Mouse (Mus musculus): ENCODE data around the gene B830017H08Rik. TPM values are rescaled to one million over a fixed set of nuclear protein-coding genes. Genes with fewer than 3 reads are reported as not detected.

The B830017H08Rik gene
- not detected in 2 replicates for polyA plus RNA-seq (2015; fragmentation: Nextera tagmentation; extraction: Ambion mirVana)

DNA sequence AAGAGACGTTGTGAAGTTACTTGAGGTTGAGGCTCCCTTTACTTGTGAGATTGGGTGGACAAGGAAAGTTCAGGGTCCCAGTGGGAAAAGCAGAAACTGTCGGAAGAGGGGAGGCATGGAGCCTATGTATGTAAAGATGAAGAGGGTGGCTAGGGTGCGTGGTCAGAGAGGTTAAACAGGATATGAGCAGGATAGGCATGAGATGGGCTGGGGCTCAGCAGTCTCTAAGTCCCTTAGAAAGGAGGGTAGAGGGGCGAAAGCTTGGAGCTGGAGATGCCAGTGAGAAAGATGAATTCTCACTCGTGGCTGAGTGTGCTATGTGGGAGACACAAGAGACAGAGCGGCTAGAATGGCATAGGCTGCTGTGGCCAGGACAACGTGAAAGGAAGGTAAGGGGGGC lies at the start of gene B830017H08Rik:
B830017H08Rik (plus strand) TSS at position 301 of the 400 bp plus-strand sequence.
- H3K27me3 ChIP-seq (ENCODE audit: control insufficient read depth, insufficient read depth, low read depth, low read length): peaks cover 60% of the 10 kb centered on the region
- no peak for ATAC-seq (ENCODE audit: low read depth)
- H3K27ac ChIP-seq (ENCODE audit: low read length): no peak within 1 kb of the TSS
- H3K4me1 ChIP-seq (replicated peaks; ENCODE audit: control insufficient read depth, insufficient read depth, low read length): peaks cover 5% of the 10 kb centered on the region
- no peaks in the 10 kb centered on the region for H3K9me3 ChIP-seq (ENCODE audit: control insufficient read depth, low read length)
- peak within 1 kb of the TSS; percentile 61 for H3K4me3 ChIP-seq (ENCODE audit: low read length)
- 27% methylated on average over 7 of the region's 7 CpGs for WGBS
- peak within 1 kb of the TSS; percentile 98 for H3K4me2 ChIP-seq (ENCODE audit: low read depth, low read length)
- H3K36me3 ChIP-seq (ENCODE audit: control insufficient read depth, insufficient read depth, low read length): no peaks in the 10 kb centered on the region
- peak within 1 kb of the TSS; percentile 64 for H3K9ac ChIP-seq (ENCODE audit: low read length)

DNA sequence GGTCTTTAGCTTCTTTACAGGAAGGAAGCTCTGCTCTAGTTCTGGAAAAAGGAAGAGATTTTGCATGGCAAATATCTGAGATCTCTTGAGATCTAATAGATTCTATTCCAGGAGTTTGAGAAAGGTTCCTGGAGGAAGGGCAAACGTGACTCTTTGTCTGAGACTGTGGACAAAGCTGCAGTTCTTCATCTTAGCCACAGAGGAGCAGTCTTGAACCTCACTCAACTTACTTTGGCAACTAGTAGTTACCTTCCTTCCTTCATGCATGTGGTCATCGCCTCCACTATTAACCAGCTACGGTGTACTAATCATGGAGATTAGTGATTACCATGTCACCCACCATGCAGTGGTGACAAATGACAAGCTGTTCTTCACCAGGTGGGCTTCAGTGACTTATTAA lies 47.6 kb upstream of the B830017H08Rik start:
- ATAC-seq (ENCODE audit: low read depth): no peak; the same call in 1 of the 2 replicates
- Histone ChIP-seq H3K27me3 (ENCODE audit: control insufficient read depth, insufficient read depth, low read depth, low read length) (no peaks in the 10 kb centered on the region), H3K36me3 (ENCODE audit: control insufficient read depth, insufficient read depth, low read length) (peaks cover 29% of the 10 kb centered on the region), H3K9ac (ENCODE audit: low read length) (no peak overlapping the region), H3K4me3 (ENCODE audit: low read length) (no peak overlapping the region), H3K4me2 (ENCODE audit: low read depth, low read length) (no peak overlapping the region), H3K4me1 (replicated peaks; ENCODE audit: control insufficient read depth, insufficient read depth, low read length) (no peaks in the 10 kb centered on the region), H3K9me3 (ENCODE audit: control insufficient read depth, low read length) (no peaks in the 10 kb centered on the region), H3K27ac (ENCODE audit: low read length) (no peak overlapping the region)
- whole genome bisulfite sequencing: 57% methylated on average over 3 of the region's 3 CpGs

DNA sequence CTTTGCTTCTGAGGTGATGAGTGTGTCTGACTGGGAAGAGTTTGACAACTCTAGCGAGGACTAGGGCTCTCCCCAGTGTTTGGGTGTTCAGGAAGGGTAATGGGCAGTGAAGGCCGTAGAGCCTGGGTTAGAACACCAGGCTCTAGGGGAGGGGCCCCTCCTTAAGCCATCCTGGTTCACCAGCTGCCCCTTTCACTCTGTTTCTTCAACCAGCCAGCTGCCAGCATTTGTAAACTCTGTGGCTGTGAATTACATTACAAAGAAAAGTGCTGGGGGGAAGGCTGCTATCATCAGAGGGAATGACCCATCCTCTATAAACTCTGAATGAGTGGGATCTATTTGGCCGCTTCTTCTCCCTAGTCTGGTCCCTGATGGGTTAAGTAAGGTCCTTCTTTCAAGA lies 40.2 kb upstream of the B830017H08Rik start:
- Histone ChIP-seq H3K4me2 (ENCODE audit: low read depth, low read length) (no peak overlapping the region), H3K27me3 (ENCODE audit: control insufficient read depth, insufficient read depth, low read depth, low read length) (no peaks in the 10 kb centered on the region), H3K36me3 (ENCODE audit: control insufficient read depth, insufficient read depth, low read length) (peaks cover 11% of the 10 kb centered on the region), H3K4me1 (replicated peaks; ENCODE audit: control insufficient read depth, insufficient read depth, low read length) (peaks cover 22% of the 10 kb centered on the region), H3K9me3 (ENCODE audit: control insufficient read depth, low read length) (no peaks in the 10 kb centered on the region), H3K4me3 (ENCODE audit: low read length) (no peak overlapping the region), H3K27ac (ENCODE audit: low read length) (no peak overlapping the region), H3K9ac (ENCODE audit: low read length) (no peak overlapping the region)
- ATAC-seq (ENCODE audit: low read depth): no peak
- WGBS: 73% methylated on average over 3 of the region's 3 CpGs

DNA sequence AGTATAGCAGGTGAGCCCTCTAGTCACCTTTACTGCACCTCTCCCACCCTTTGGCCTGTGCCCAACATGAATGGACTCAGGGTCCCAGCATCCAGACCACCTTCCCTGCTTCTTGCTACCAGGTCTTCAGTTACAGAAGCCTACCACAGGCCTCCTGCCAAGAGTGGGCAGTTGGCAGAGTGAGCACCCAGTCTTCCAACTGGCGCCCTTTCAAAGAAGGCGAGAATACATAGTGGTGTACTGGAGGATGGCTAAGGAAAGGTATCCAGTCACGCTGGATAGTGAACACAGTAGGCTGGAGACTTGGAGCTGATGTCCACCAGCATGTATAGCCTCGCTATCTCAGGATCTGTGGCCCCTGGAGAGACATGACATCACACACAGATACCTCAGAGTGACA lies 38.9 kb upstream of the B830017H08Rik start:
- H3K4me2 ChIP-seq (ENCODE audit: low read depth, low read length): no peak overlapping the region
- 88% methylated on average over 4 of the region's 4 CpGs for WGBS
- H3K9ac ChIP-seq (ENCODE audit: low read length): no peak overlapping the region
- H3K27ac ChIP-seq (ENCODE audit: low read length): no peak overlapping the region
- H3K36me3 ChIP-seq (ENCODE audit: control insufficient read depth, insufficient read depth, low read length): peaks cover 10% of the 10 kb centered on the region
- no peak overlapping the region for H3K4me3 ChIP-seq (ENCODE audit: low read length)
- peaks cover 26% of the 10 kb centered on the region for H3K4me1 ChIP-seq (replicated peaks; ENCODE audit: control insufficient read depth, insufficient read depth, low read length)
- no peak for ATAC-seq (ENCODE audit: low read depth)
- H3K9me3 ChIP-seq (ENCODE audit: control insufficient read depth, low read length): no peaks in the 10 kb centered on the region
- H3K27me3 ChIP-seq (ENCODE audit: control insufficient read depth, insufficient read depth, low read depth, low read length): peaks cover 2% of the 10 kb centered on the region; the same call in 1 of the 2 replicates

DNA sequence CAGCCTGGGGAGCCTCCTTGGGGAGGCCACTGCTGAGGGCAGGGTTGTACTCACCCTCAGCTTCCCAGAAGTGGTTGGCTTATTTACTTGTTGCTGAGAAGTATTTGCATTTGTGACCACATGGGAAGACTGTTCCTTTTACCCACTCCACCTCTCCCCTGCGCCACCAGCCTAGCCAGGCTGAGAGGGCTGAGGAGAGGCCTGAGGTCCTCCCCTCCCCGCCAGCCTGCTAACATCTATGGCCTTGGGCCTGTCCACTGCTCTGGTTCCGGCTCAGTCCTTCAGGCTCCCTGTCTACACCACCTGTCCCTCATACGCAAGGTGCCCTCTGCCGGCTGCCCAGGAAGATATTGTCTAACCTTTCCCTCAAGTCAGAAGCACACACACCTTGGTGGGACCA lies 37.3 kb upstream of the B830017H08Rik start:
- Histone ChIP-seq H3K27me3 (ENCODE audit: control insufficient read depth, insufficient read depth, low read depth, low read length) (peaks cover 8% of the 10 kb centered on the region; the same call in 1 of the 2 replicates), H3K4me3 (ENCODE audit: low read length) (no peak overlapping the region), H3K9me3 (ENCODE audit: control insufficient read depth, low read length) (no peaks in the 10 kb centered on the region), H3K36me3 (ENCODE audit: control insufficient read depth, insufficient read depth, low read length) (peaks cover 2% of the 10 kb centered on the region), H3K27ac (ENCODE audit: low read length) (peak overlapping the region; percentile 97), H3K4me1 (replicated peaks; ENCODE audit: control insufficient read depth, insufficient read depth, low read length) (peaks cover 39% of the 10 kb centered on the region), H3K9ac (ENCODE audit: low read length) (0 out of 2 replicates have a peak overlapping the region, but pooled peaks have one; percentile 2), H3K4me2 (ENCODE audit: low read depth, low read length) (no peak overlapping the region)
- peak; percentile 3; the same call in 1 of the 2 replicates for ATAC-seq (ENCODE audit: low read depth)
- 56% methylated on average over 5 of the region's 5 CpGs for WGBS

DNA sequence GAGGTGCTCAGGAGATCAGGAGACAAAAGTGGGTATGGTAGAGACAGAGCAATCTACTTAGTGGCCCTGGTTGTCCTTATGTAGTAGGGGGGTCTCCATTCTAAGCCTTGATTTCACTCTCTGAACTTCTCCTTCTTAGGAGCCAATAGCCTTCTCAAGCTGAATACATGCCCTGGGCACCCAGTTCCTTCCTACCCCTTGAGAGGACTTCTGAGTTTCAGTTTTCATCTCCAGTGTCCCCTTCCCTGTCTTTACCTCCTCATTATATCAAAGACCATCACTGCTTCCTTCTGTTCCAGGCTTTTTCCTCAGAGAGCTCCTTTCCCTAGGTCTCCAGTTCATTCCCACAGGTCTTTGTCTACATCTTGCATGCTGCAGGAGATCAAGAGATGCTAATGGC lies 36.4 kb upstream of the B830017H08Rik start:
- Histone ChIP-seq H3K27ac (ENCODE audit: low read length) (peak overlapping the region; percentile 97), H3K4me2 (ENCODE audit: low read depth, low read length) (peak overlapping the region; percentile 85), H3K4me1 (replicated peaks; ENCODE audit: control insufficient read depth, insufficient read depth, low read length) (peaks cover 44% of the 10 kb centered on the region), H3K9me3 (ENCODE audit: control insufficient read depth, low read length) (no peaks in the 10 kb centered on the region), H3K9ac (ENCODE audit: low read length) (peak overlapping the region; percentile 94), H3K4me3 (ENCODE audit: low read length) (peak overlapping the region; percentile 76), H3K27me3 (ENCODE audit: control insufficient read depth, insufficient read depth, low read depth, low read length) (peaks cover 14% of the 10 kb centered on the region), H3K36me3 (ENCODE audit: control insufficient read depth, insufficient read depth, low read length) (peaks cover 2% of the 10 kb centered on the region)
- no peak for ATAC-seq (ENCODE audit: low read depth)

DNA sequence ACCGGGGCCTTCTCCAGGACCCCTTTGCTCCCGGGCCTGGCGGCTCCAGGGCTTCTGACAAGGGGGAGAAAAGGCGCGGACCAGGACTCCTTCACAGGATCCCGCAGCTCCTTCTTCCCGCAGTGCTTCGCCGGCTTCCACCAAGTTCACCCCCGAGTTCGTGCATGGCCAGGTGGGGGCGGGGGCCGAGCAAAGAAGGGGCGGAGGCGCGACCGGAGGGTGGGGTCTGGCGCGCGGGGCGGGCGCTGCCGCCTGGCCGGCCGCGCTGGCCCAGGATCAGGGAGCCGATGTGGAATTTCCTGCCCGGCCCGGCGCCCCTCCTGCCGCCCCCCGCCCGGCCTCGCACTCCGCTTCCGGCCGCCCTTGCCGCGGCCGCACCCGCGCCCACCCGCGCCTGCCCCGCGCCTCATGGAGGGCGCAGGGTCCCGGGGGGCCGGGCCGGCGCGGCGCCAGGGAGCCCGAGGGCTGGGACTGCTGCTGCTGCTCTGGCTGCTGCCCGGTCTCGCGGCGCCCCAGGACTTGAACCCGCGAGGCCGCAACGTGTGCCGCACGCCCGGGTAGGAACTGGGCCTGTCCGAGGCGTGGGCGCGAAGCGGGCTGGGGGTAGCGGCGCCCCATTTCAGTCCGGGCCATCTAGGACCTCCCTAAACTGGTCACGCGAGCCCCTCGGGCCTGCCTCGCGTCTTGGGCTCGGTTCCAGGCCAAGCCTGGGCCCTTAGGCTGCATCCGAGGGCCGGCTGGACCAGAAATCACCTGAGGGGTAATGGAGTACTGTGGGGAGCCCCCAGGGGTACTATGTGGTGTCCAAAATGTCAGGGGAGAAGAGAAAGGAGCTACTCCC lies 35.7 kb upstream of the B830017H08Rik start, which contains the start of gene Scarf2:
Scarf2 (plus strand) TSS at position 312 of the 841 bp plus-strand sequence.
- Histone ChIP-seq H3K4me1 (replicated peaks; ENCODE audit: control insufficient read depth, insufficient read depth, low read length) (peaks cover 51% of the 10 kb centered on the region), H3K4me3 (ENCODE audit: low read length) (peak within 1 kb of the TSS; percentile 76), H3K9me3 (ENCODE audit: control insufficient read depth, low read length) (no peaks in the 10 kb centered on the region), H3K36me3 (ENCODE audit: control insufficient read depth, insufficient read depth, low read length) (peaks cover 2% of the 10 kb centered on the region; the same call in 1 of the 2 replicates), H3K4me2 (ENCODE audit: low read depth, low read length) (peak within 1 kb of the TSS; percentile 85), H3K27ac (ENCODE audit: low read length) (peak within 1 kb of the TSS; percentile 97), H3K9ac (ENCODE audit: low read length) (peak within 1 kb of the TSS; percentile 94), H3K27me3 (ENCODE audit: control insufficient read depth, insufficient read depth, low read depth, low read length) (peaks cover 20% of the 10 kb centered on the region)
- 1% methylated on average over 59 of the region's 81 CpGs for WGBS
- peak; percentile 79 for ATAC-seq (ENCODE audit: low read depth)

DNA sequence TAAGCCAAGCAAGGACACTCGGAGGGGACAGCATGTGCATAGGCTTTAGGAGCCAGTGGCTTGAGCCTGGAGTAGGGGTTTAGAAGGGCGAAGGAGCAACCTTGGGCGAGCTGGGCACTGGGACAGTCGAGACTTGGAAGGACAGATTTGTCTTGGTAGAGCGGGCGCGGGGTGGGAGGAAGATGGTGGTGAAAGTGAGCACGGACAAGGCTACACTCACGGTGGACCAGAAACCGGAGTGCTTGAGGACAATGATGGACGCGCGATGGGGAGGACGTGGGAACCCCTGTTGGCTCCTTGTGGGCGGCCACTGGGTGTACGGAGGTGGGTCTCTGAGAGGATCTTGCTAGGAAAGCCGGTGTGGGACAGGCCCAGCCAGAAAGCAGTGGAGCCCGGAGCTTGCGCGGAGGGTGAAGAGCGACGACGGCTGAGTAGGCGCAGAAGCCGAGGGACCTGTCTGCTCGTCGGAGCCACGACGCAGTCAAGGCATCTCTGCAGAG lies 35.1 kb upstream of the B830017H08Rik start:
- 3% methylated on average over 29 of the region's 29 CpGs for WGBS
- no peaks in the 10 kb centered on the region for H3K36me3 ChIP-seq (ENCODE audit: control insufficient read depth, insufficient read depth, low read length)
- H3K4me2 ChIP-seq (ENCODE audit: low read depth, low read length): peak overlapping the region; percentile 85
- peaks cover 58% of the 10 kb centered on the region for H3K4me1 ChIP-seq (replicated peaks; ENCODE audit: control insufficient read depth, insufficient read depth, low read length)
- peak overlapping the region; percentile 76 for H3K4me3 ChIP-seq (ENCODE audit: low read length)
- H3K9ac ChIP-seq (ENCODE audit: low read length): peak overlapping the region; percentile 94
- no peaks in the 10 kb centered on the region for H3K9me3 ChIP-seq (ENCODE audit: control insufficient read depth, low read length)
- peaks cover 27% of the 10 kb centered on the region for H3K27me3 ChIP-seq (ENCODE audit: control insufficient read depth, insufficient read depth, low read depth, low read length)
- peak overlapping the region; percentile 97 for H3K27ac ChIP-seq (ENCODE audit: low read length)
- ATAC-seq (ENCODE audit: low read depth): peak; percentile 8
